Mouse (Mus musculus): ENCODE results near the gene Asb8. TPM values are rescaled to one million over a fixed set of nuclear protein-coding genes. Genes with fewer than 3 reads are reported as not detected.

Gene Asb8
- total and polyA plus RNA-seq, 2 experiments: 10.8 to 32.9 TPM

DNA sequence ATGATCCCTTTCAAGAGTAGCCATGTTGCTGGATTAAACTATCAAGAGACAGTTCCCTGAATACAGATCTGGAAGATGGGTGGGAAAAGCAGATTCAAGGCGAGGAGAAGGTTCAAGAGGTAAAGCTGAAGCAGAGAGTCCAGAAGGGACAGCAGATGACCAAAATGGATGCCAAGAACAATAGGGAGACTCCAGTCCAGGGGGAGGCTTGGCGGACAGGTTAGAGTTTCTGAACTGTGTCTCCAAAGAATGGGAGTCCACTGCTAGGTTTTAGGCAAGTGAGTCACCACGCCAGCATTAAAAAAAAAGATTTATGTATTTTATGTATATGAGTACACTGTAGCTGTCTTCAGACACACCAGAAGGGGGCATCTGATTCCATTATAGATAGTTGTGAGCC, 10.8 kb downstream of the Asb8 start:
- no peaks in the 10 kb centered on the region for H3K79me2 ChIP-seq (ENCODE audit: control insufficient read depth, insufficient read depth, low read length)
- no peak overlapping the region for H3K4me3 ChIP-seq (ENCODE audit: insufficient read depth, low read depth, low read length)
- 70% methylated on average over 3 of the region's 3 CpGs for WGBS
- no peaks in the 10 kb centered on the region for H3K4me1 ChIP-seq (ENCODE audit: control insufficient read depth, insufficient read depth, low read length)
- no peak for TF ChIP-seq CTCF (IDR thresholded peaks at IDR 0.05; ENCODE audit: low read depth, low read length)
- TF ChIP-seq POLR2A (IDR thresholded peaks at IDR 0.05; ENCODE audit: extremely low read depth, insufficient read depth, low read length): no peak
- no peak overlapping the region for H3K27ac ChIP-seq (replicated peaks; ENCODE audit: insufficient read depth, low read depth, low read length)
- H3K36me3 ChIP-seq (ENCODE audit: control insufficient read depth, insufficient read depth, low read length): no peaks in the 10 kb centered on the region
- DNase-seq (ENCODE audit: extremely low read depth, low read depth, low spot score): no peak
- H3K9ac ChIP-seq (ENCODE audit: low read depth, low read length): no peak overlapping the region
- H3K27me3 ChIP-seq (ENCODE audit: control insufficient read depth, insufficient read depth, low read length): no peaks in the 10 kb centered on the region

GRCm38 (mm10) chr15:98154146-98154545, 11.3 kb downstream of the Asb8 start:
- H3K36me3 ChIP-seq (ENCODE audit: control insufficient read depth, insufficient read depth, low read length): no peaks in the 10 kb centered on the region
- TF ChIP-seq POLR2A (IDR thresholded peaks at IDR 0.05; ENCODE audit: extremely low read depth, insufficient read depth, low read length) (no peak), CTCF (IDR thresholded peaks at IDR 0.05; ENCODE audit: low read depth, low read length) (no peak)

DNA sequence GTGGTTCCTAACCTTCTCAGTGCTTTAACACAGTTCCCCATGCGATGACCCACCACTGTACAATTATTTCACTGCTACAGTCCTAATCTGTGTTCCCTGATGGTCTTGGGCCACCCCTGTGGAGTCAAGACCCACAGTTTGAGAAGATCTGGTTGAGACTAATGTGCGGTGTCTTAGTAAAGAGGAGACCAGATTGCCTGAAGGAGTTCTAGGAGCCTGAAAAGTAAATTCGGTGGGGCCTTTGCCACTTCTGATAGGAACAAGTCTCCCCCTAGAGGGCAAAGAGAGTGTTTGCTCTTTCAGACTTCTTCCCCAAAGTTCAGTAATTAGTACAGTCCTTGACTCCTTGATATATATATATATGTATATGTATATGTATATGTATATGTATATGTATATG, 11.8 kb downstream of the Asb8 start:
- peak; percentile 48 for DNase-seq (ENCODE audit: extremely low read depth, low read depth, low spot score)
- H3K27me3 ChIP-seq (ENCODE audit: control insufficient read depth, insufficient read depth, low read length): no peaks in the 10 kb centered on the region
- H3K27ac ChIP-seq (replicated peaks; ENCODE audit: insufficient read depth, low read depth, low read length): no peak overlapping the region
- no peak overlapping the region for H3K9ac ChIP-seq (ENCODE audit: low read depth, low read length)
- WGBS: 40% methylated on average over 3 of the region's 3 CpGs
- H3K4me3 ChIP-seq (ENCODE audit: insufficient read depth, low read depth, low read length): no peak overlapping the region
- TF ChIP-seq POLR2A (IDR thresholded peaks at IDR 0.05; ENCODE audit: extremely low read depth, insufficient read depth, low read length) (no peak), CTCF (IDR thresholded peaks at IDR 0.05; ENCODE audit: low read depth, low read length) (peak; percentile 52)
- H3K4me1 ChIP-seq (ENCODE audit: control insufficient read depth, insufficient read depth, low read length): no peaks in the 10 kb centered on the region
- no peaks in the 10 kb centered on the region for H3K79me2 ChIP-seq (ENCODE audit: control insufficient read depth, insufficient read depth, low read length)
- no peaks in the 10 kb centered on the region for H3K36me3 ChIP-seq (ENCODE audit: control insufficient read depth, insufficient read depth, low read length)

More at GRCm38 (mm10) chr15:98154146-98154545, 11.3 kb downstream of the Asb8 start:
- no peak overlapping the region for H3K27ac ChIP-seq (replicated peaks; ENCODE audit: insufficient read depth, low read depth, low read length)
- H3K9ac ChIP-seq (ENCODE audit: low read depth, low read length): no peak overlapping the region
- H3K79me2 ChIP-seq (ENCODE audit: control insufficient read depth, insufficient read depth, low read length): no peaks in the 10 kb centered on the region
- WGBS: 53% methylated on average over 4 of the region's 4 CpGs
- no peaks in the 10 kb centered on the region for H3K27me3 ChIP-seq (ENCODE audit: control insufficient read depth, insufficient read depth, low read length)
- H3K4me3 ChIP-seq (ENCODE audit: insufficient read depth, low read depth, low read length): no peak overlapping the region
- H3K4me1 ChIP-seq (ENCODE audit: control insufficient read depth, insufficient read depth, low read length): no peaks in the 10 kb centered on the region
- DNase-seq (ENCODE audit: extremely low read depth, low read depth, low spot score): no peak

DNA sequence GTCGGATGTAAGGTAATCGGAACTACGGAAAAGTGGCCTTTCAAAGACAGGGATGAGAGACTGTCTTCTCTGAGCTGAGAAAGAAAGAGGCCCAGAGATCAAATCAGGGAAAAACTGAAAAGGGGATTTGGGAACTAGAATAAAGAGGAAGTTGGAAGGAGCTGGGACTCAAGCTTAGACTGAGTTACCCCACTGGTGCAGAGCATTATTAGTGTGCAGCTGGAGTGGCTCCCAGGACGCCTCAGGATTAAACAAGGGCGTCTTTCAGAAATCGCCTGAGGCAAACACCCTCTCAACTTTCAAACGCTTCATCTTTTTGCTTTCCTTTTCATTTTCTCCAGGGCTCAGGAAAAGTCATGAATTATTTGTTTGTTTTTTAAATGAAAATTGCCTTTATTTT, 12.5 kb downstream of the Asb8 start:
- Histone ChIP-seq H3K79me2 (ENCODE audit: control insufficient read depth, insufficient read depth, low read length) (no peaks in the 10 kb centered on the region), H3K4me1 (ENCODE audit: control insufficient read depth, insufficient read depth, low read length) (no peaks in the 10 kb centered on the region), H3K4me3 (ENCODE audit: insufficient read depth, low read depth, low read length) (no peak overlapping the region), H3K36me3 (ENCODE audit: control insufficient read depth, insufficient read depth, low read length) (no peaks in the 10 kb centered on the region), H3K27ac (replicated peaks; ENCODE audit: insufficient read depth, low read depth, low read length) (no peak overlapping the region), H3K27me3 (ENCODE audit: control insufficient read depth, insufficient read depth, low read length) (no peaks in the 10 kb centered on the region), H3K9ac (ENCODE audit: low read depth, low read length) (no peak overlapping the region)
- WGBS: 85% methylated on average over 7 of the region's 7 CpGs
- TF ChIP-seq POLR2A (IDR thresholded peaks at IDR 0.05; ENCODE audit: extremely low read depth, insufficient read depth, low read length): no peak
- no peak for TF ChIP-seq CTCF (IDR thresholded peaks at IDR 0.05; ENCODE audit: low read depth, low read length)
- no peak for DNase-seq (ENCODE audit: extremely low read depth, low read depth, low spot score)

- 74% methylated on average over 10 of the region's 10 CpGs for WGBS
- H3K9ac ChIP-seq (ENCODE audit: low read depth, low read length): no peak overlapping the region
- TF ChIP-seq POLR2A (IDR thresholded peaks at IDR 0.05; ENCODE audit: extremely low read depth, insufficient read depth, low read length): no peak
Measured at GRCm38 (mm10) chr15:98149166-98149602, 16.2 kb downstream of the Asb8 start.

DNA sequence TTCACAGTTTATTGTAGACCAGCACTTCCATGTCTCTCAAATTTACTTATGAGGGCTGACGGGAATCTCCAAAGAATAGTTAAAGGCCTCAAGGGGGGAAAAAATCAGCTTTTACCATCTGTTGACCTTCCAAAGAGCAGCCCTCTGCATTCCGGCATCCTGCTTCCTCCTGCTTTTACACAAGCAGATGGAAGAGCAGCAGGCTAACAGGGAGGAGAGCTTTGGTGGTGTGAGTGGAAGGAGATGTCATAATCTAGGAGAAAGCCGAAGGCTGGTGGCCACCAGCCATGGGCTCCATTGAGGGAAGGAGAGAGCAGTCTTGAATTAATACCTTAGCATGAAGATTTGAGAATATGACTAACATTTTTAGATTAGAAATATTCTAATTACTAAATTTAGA, 17.1 kb downstream of the Asb8 start:
- 82% methylated on average over 3 of the region's 3 CpGs for WGBS
- DNase-seq (ENCODE audit: extremely low read depth, low read depth, low spot score): no peak
- no peaks in the 10 kb centered on the region for H3K36me3 ChIP-seq (ENCODE audit: control insufficient read depth, insufficient read depth, low read length)
- peaks cover 9% of the 10 kb centered on the region; the same call in 1 of the 2 replicates for H3K79me2 ChIP-seq (ENCODE audit: control insufficient read depth, insufficient read depth, low read length)
- peaks cover 2% of the 10 kb centered on the region; the same call in 1 of the 2 replicates for H3K4me1 ChIP-seq (ENCODE audit: control insufficient read depth, insufficient read depth, low read length)
- no peaks in the 10 kb centered on the region for H3K27me3 ChIP-seq (ENCODE audit: control insufficient read depth, insufficient read depth, low read length)
- H3K4me3 ChIP-seq (ENCODE audit: insufficient read depth, low read depth, low read length): no peak overlapping the region
- TF ChIP-seq CTCF (IDR thresholded peaks at IDR 0.05; ENCODE audit: low read depth, low read length) (no peak), POLR2A (IDR thresholded peaks at IDR 0.05; ENCODE audit: extremely low read depth, insufficient read depth, low read length) (no peak)
- no peak overlapping the region for H3K27ac ChIP-seq (replicated peaks; ENCODE audit: insufficient read depth, low read depth, low read length)
- no peak overlapping the region for H3K9ac ChIP-seq (ENCODE audit: low read depth, low read length)

More at GRCm38 (mm10) chr15:98149166-98149602, 16.2 kb downstream of the Asb8 start:
- Histone ChIP-seq H3K79me2 (ENCODE audit: control insufficient read depth, insufficient read depth, low read length) (peaks cover 9% of the 10 kb centered on the region; the same call in 1 of the 2 replicates), H3K36me3 (ENCODE audit: control insufficient read depth, insufficient read depth, low read length) (no peaks in the 10 kb centered on the region), H3K27ac (replicated peaks; ENCODE audit: insufficient read depth, low read depth, low read length) (no peak overlapping the region), H3K4me3 (ENCODE audit: insufficient read depth, low read depth, low read length) (no peak overlapping the region), H3K4me1 (ENCODE audit: control insufficient read depth, insufficient read depth, low read length) (peaks cover 2% of the 10 kb centered on the region; the same call in 1 of the 2 replicates), H3K27me3 (ENCODE audit: control insufficient read depth, insufficient read depth, low read length) (no peaks in the 10 kb centered on the region)
- no peak for DNase-seq (ENCODE audit: extremely low read depth, low read depth, low spot score)
